Mouse (Mus musculus) C2C12 (cell line): Measurements from ENCODE around the gene Als2cr12.

ENCODE experiments used
- CEBPB ChIP-seq: IDR thresholded peaks from one replicate; pipeline ENCODE4 v1.6.1; 2011; ENCODE audit warnings: low read depth, mild to moderate bottlenecking, control low read depth, moderate library complexity
- CTCF ChIP-seq: IDR thresholded peaks from one replicate; pipeline ENCODE4 v1.5.1; 2011; ENCODE audit not compliant: control insufficient read depth, insufficient read depth, insufficient read length
- MAX ChIP-seq: IDR thresholded peaks from one replicate; pipeline ENCODE4 v1.6.1; 2011; ENCODE audit warnings: mild to moderate bottlenecking, control low read depth
- USF1 ChIP-seq: IDR thresholded peaks from one replicate; pipeline ENCODE4 v1.6.1; 2011; ENCODE audit warnings: low read depth, mild to moderate bottlenecking, control low read depth, moderate library complexity

- TF ChIP-seq MAX (no peak), CTCF (no peak), CEBPB (no peak), USF1 (no peak)
Observed at GRCm38 (mm10) chr1:58743252-58743651, 47.5 kb upstream of the Als2cr12 start.
